Mouse (Mus musculus) CH12.LX (cell line): Measurements from ENCODE around the gene Krtap11-1. TPM values are rescaled to one million over a fixed set of nuclear protein-coding genes. Genes with fewer than 3 reads are reported as not detected.

Experiments
- DNase-seq: peaks from one replicate; pipeline ENCODE4 v3.0.0-alpha.2; 2013; ENCODE audit errors: extremely low read depth
- H3K27ac ChIP-seq: 2 replicates; pipeline ENCODE4 v1.5.1; 2012; ENCODE audit warnings: low read depth, mild to moderate bottlenecking, control low read depth, moderate library complexity; ENCODE audit not compliant: insufficient read depth
- H3K27me3 ChIP-seq: replicated peaks from 2 replicates; pipeline ENCODE3; 2012; ENCODE audit warnings: inconsistent platforms
- H3K36me3 ChIP-seq, 2 experiments: replicated peaks in 1 of 2; 2 replicates each; pipeline versions ENCODE3 to v1.6.1; 2012; ENCODE audit warnings: inconsistent platforms in 1 of 2, low read length in 1 of 2, mild to moderate bottlenecking in 1 of 2, mixed read lengths in 1 of 2, moderate library complexity in 1 of 2; ENCODE audit not compliant: control insufficient read depth in 1 of 2, insufficient read depth in 1 of 2
- H3K4me1 ChIP-seq, 2 experiments: 2 replicates each; pipeline ENCODE4 v1.6.1; 2012; ENCODE audit warnings: inconsistent platforms in 1 of 2, moderate library complexity in 1 of 2; ENCODE audit not compliant: insufficient read depth in 2 of 2, control insufficient read depth in 1 of 2
- H3K4me2 ChIP-seq: 2 replicates; pipeline ENCODE4 v1.6.1; 2012; ENCODE audit warnings: low read depth, mild to moderate bottlenecking, control low read depth; ENCODE audit not compliant: poor library complexity, insufficient read depth, severe bottlenecking
- H3K4me3 ChIP-seq, 3 experiments: fragments of 150-350 bp in 1 of 3; sonication (generic) in 1 of 3; replicated peaks in 1 of 3; 2 replicates each; pipeline versions ENCODE3 to v1.5.1; 2011 to 2012; ENCODE audit warnings: low read depth in 2 of 3, low read length in 2 of 3, mild to moderate bottlenecking in 2 of 3, moderate library complexity in 2 of 3, control low read depth in 1 of 3, improper control_type of control experiment in 1 of 3, inconsistent platforms in 1 of 3, mixed read lengths in 1 of 3; ENCODE audit not compliant: poor library complexity in 1 of 3
- H3K79me2 ChIP-seq: replicated peaks from 2 replicates; pipeline ENCODE4 v1.6.1; 2012; ENCODE audit warnings: mild to moderate bottlenecking, moderate library complexity; ENCODE audit not compliant: control insufficient read depth, poor library complexity, insufficient read depth, severe bottlenecking; ENCODE audit errors: extremely low read depth
- H3K9ac ChIP-seq: 2 replicates; pipeline ENCODE4 v1.6.1; 2012; ENCODE audit warnings: low read depth, mild to moderate bottlenecking, control low read depth, moderate library complexity; ENCODE audit not compliant: insufficient read depth
- H3K9me3 ChIP-seq: replicated peaks from 2 replicates; pipeline ENCODE3; 2012; ENCODE audit warnings: low read length, inconsistent platforms, mixed read lengths
- CHD1 ChIP-seq: IDR thresholded peaks from 2 replicates; pipeline ENCODE4 v1.6.1; 2012; ENCODE audit warnings: low read depth, low read length, improper control_type of control experiment, inconsistent platforms
- CHD2 ChIP-seq: IDR thresholded peaks from 2 replicates; pipeline ENCODE4 v1.6.1; 2011; ENCODE audit warnings: low read length, improper control_type of control experiment
- ELF1 ChIP-seq: IDR thresholded peaks from 2 replicates; pipeline ENCODE4 v1.6.1; 2014; ENCODE audit warnings: low read depth, mild to moderate bottlenecking, inconsistent platforms, low read length, improper control_type of control experiment
- EP300 ChIP-seq: IDR thresholded peaks from 2 replicates; pipeline ENCODE4 v1.6.1; 2011; ENCODE audit warnings: low read length, improper control_type of control experiment
- GABPA ChIP-seq: IDR thresholded peaks from 2 replicates; pipeline ENCODE4 v1.6.1; 2012; ENCODE audit warnings: low read depth, low read length, improper control_type of control experiment, inconsistent platforms; ENCODE audit not compliant: insufficient replicate concordance
- IRF4 ChIP-seq: IDR thresholded peaks from 2 replicates; pipeline ENCODE4 v1.6.1; 2014; ENCODE audit warnings: low read depth, mild to moderate bottlenecking, inconsistent platforms, low read length, improper control_type of control experiment
- MAX ChIP-seq: IDR thresholded peaks from 2 replicates; pipeline ENCODE4 v1.6.1; 2011; ENCODE audit warnings: low read length, improper control_type of control experiment
- MAZ ChIP-seq: IDR thresholded peaks from 2 replicates; pipeline ENCODE4 v1.6.1; 2012; ENCODE audit warnings: low read depth, mild to moderate bottlenecking, inconsistent platforms, low read length, improper control_type of control experiment, moderate library complexity
- MEF2A ChIP-seq: IDR thresholded peaks from 2 replicates; pipeline ENCODE4 v1.6.1; 2014; ENCODE audit warnings: low read depth, mild to moderate bottlenecking, inconsistent platforms, low read length, improper control_type of control experiment, borderline replicate concordance
- MYC ChIP-seq: IDR thresholded peaks from 2 replicates; pipeline ENCODE4 v1.6.1; 2011; ENCODE audit warnings: low read depth, mild to moderate bottlenecking, improper control_type of control experiment, low read length
- NELFE ChIP-seq: IDR thresholded peaks from 2 replicates; pipeline ENCODE4 v1.6.1; 2011; ENCODE audit warnings: low read depth, low read length, improper control_type of control experiment
- PAX5 ChIP-seq: IDR thresholded peaks from 2 replicates; pipeline ENCODE4 v1.6.1; 2012; ENCODE audit warnings: low read length, inconsistent platforms, mixed read lengths
- POLR2A ChIP-seq: IDR thresholded peaks from 2 replicates; pipeline ENCODE4 v1.6.1; 2011; ENCODE audit warnings: low read depth, mild to moderate bottlenecking, improper control_type of control experiment, low read length
- POLR2AphosphoS2 ChIP-seq: IDR thresholded peaks from 2 replicates; pipeline ENCODE4 v1.6.1; 2011; ENCODE audit warnings: low read depth, low read length, improper control_type of control experiment
- RAD21 ChIP-seq: IDR thresholded peaks from 2 replicates; pipeline ENCODE4 v1.6.1; 2011; ENCODE audit warnings: low read depth, mild to moderate bottlenecking, low read length, improper control_type of control experiment, moderate library complexity
- SIN3A ChIP-seq: IDR thresholded peaks from 2 replicates; pipeline ENCODE4 v1.6.1; 2012; ENCODE audit warnings: low read length, improper control_type of control experiment, inconsistent platforms
- SMC3 ChIP-seq: IDR thresholded peaks from 2 replicates; pipeline ENCODE4 v1.6.1; 2011; ENCODE audit warnings: low read depth, low read length, improper control_type of control experiment
- UBTF ChIP-seq: IDR thresholded peaks from 2 replicates; pipeline ENCODE4 v1.6.1; 2012; ENCODE audit warnings: low read depth, mild to moderate bottlenecking, inconsistent platforms, low read length, improper control_type of control experiment, moderate library complexity
- USF1 ChIP-seq: IDR thresholded peaks from 2 replicates; pipeline ENCODE4 v1.6.1; 2014; ENCODE audit warnings: low read depth, mild to moderate bottlenecking, inconsistent platforms, low read length, improper control_type of control experiment
- USF2 ChIP-seq: conservative IDR thresholded peaks from 2 replicates; pipeline ENCODE4 v1.6.1; 2011; ENCODE audit warnings: low read depth, low read length, improper control_type of control experiment
- ZC3H11A ChIP-seq: IDR thresholded peaks from 2 replicates; pipeline ENCODE4 v1.6.1; 2012; ENCODE audit warnings: low read depth, mild to moderate bottlenecking, inconsistent platforms, low read length, improper control_type of control experiment
- dilution Hi-C: fragments of 300-500 bp; cut with MboI; formaldehyde crosslinking; loops from 2 replicates; pipeline ENCODE4 v1.14.3; 2020; ENCODE audit warnings: low sequenced_read_pairs; ENCODE audit not compliant: extremely low pct_unique_long_range_greater_than_20kb, extremely low pct_ligation_motif_present
- in situ Hi-C: fragments of 300-500 bp; cut with MboI; formaldehyde crosslinking; loops from 3 replicates; pipeline ENCODE4 v1.14.3; 2019; ENCODE audit warnings: low sequenced_read_pairs, low pct_ligation_motif_present, low pct_unique_long_range_greater_than_20kb, mixed read lengths
- polyA plus RNA-seq: library from polyadenylated mRNA; unstranded; fragments of >175 nt; gene quantifications from 2 replicates; pipeline ENCODE4 v1.2.1, GENCODE M21; 2012; ENCODE audit warnings: low read depth; ENCODE audit not compliant: insufficient read length
- total RNA-seq, 2 experiments: library from RNA; depleted of rRNA; stranded (reverse); fragments of 300-350 nt in 1 of 2; fragments of >200 nt in 1 of 2; gene quantifications; 2 replicates each; pipeline ENCODE4 v1.2.3; 2012 to 2014

The Krtap11-1 gene
- total and polyA plus RNA-seq, 3 experiments: not detected

DNA sequence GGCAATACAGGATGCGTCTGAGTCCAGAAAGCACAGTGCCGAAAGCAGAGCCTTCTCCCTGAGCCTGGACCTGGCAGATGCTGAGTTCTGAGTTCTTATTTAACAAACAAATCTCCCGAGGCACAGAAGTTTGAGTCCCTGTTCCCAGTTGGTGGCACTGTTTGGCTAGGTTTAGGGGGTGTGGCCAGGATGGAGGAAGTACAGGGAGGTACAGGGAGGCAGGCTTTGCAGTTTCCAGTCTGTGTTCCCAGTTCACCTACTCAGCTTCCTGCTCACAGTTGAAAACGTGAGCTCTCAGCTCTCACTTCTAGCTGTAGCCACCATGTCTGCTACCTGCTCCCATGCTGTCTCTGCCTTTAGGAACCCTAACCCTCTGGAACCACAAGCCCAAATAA lies 37.8 kb upstream of the Krtap11-1 start:
- Histone ChIP-seq H3K36me3 (no peaks in the 10 kb centered on the region), H3K79me2 (no peaks in the 10 kb centered on the region), H3K4me1 (no peaks in the 10 kb centered on the region), H3K27ac (no peak overlapping the region)
- dilution Hi-C loops (no loop called here), in situ Hi-C loops (no loop called here)
- TF ChIP-seq CHD2 (no peak), MYC (no peak), USF2 (no peak), POLR2A (no peak), IRF4 (no peak), EP300 (no peak), ELF1 (no peak), MAX (no peak), ZC3H11A (no peak), UBTF (no peak), RAD21 (no peak), PAX5 (no peak), SIN3A (no peak), MAZ (no peak), GABPA (no peak)
- TF ChIP-seq, all 38 proteins: peak for 0
- DNase-seq: no peak
- Histone ChIP-seq H3K9me3 (peaks cover 74% of the 10 kb centered on the region), H3K27me3 (no peaks in the 10 kb centered on the region), H3K4me2 (no peak overlapping the region), H3K4me3 (no peak overlapping the region), H3K9ac (no peak overlapping the region)

DNA sequence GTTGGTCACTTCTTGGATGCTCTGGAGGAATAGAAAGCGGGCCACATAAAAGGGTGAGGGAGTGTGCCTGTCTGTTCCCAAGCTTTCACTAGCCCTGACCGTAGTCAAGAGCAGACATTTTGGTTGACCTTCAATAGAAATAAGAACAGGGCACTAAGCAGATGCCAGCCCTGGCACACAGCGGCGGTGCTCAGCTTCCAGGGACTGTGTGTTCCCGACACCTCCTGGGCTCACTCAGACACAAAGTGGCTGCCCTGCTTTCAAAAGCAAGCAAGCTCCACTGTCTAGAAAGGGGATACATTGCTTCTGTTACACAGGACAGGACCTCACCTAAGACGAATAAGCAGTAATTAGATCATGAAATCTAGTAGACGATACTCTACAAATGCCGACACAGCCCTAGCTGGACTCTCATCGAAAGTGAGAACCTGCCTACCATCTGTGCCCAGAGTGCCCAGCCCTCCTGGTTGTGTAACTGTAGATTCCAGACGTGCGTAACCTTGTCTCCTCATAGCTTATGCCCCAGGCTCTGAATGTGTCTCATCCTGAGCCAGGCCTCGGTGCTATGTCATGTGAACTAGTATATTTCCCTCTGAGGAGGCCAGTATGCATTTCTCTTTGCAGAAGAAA lies 37.3 kb upstream of the Krtap11-1 start:
- TF ChIP-seq UBTF (no peak), POLR2AphosphoS2 (no peak), CHD1 (no peak), USF1 (no peak), SMC3 (no peak), MEF2A (no peak), NELFE (no peak)
- TF ChIP-seq, all 38 proteins: peak for 0
- no peak overlapping the region for H3K4me3 ChIP-seq
- H3K9ac ChIP-seq: no peak overlapping the region
- H3K9me3 ChIP-seq: peaks cover 74% of the 10 kb centered on the region
- no peaks in the 10 kb centered on the region for H3K27me3 ChIP-seq
- dilution Hi-C loops (no loop called here), in situ Hi-C loops (no loop called here)
- H3K27ac ChIP-seq: no peak overlapping the region
- no peak for DNase-seq
- H3K4me2 ChIP-seq: no peak overlapping the region
- H3K79me2 ChIP-seq: no peaks in the 10 kb centered on the region
- no peaks in the 10 kb centered on the region for H3K4me1 ChIP-seq
- no peaks in the 10 kb centered on the region for H3K36me3 ChIP-seq
